Mouse (Mus musculus): ENCODE results near the gene Foxo3.

The Foxo3 gene

DNA sequence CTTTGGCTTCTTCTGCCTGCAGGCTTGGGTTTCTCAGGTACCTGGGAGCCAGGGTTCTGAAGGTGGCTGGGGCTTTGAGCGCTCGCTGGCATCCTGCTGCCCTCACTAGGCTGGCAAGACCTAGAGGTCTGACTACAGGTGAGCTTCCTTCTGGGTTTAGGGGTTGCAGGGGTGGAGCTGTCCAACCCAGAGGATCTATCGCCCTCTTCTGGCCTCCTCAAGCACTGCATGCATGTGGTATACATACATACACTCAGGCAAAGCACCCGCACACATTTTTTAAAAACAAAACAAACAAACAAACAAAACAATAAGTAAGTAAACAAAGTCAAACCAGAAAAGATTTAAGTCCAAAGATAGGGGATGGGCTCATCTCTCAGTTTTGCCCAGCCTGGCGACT is 14.8 kb upstream of the Foxo3 start:
- in situ Hi-C loops (cut with MboI; ENCODE audit: low pct_unique_long_range_greater_than_20kb in 1 of 2, low sequenced_read_pairs in 2 of 2, unreplicated experiment in 1 of 2): loop anchor here (10.0 to 25.0 kb wide), 6 partner anchors 154 to 579 kb away; partner anchors contain the start of genes Ccdc162 (in 1 of the 2), Cep57l1 (in 1 of the 2) and Sesn1 (in 1 of the 2)

DNA sequence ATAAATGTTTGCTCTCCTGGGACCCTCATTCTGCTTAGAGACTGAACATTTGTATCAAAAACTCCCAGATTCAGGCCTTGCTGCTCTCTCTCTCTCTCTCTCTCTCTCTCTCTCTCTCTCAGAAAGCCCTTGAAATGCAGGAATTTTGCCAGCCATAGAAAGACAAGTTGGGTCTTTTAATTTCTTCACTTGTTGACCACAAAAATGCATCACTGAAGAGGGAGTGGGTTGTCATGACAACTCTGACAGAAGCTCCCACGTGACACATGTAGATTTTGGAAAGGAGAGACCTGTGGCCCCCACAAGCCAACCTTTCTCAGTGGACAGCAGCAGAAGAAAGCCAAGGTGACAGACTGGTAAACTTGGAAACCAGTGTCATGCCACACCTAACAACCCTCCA is 11.1 kb upstream of the Foxo3 start:
- in situ Hi-C loops (cut with MboI; ENCODE audit: low pct_unique_long_range_greater_than_20kb in 1 of 2, low sequenced_read_pairs in 2 of 2, unreplicated experiment in 1 of 2): loop anchor here (25.0 kb wide), 3 partner anchors 150 to 575 kb away; partner anchors contain the start of genes Ccdc162 (in 1 of the 2), Cep57l1 (in 1 of the 2) and Sesn1 (in 1 of the 2)

GRCm38 (mm10) chr10:42278307-42278850 is 1.8 kb upstream of the Foxo3 start:
- in situ Hi-C loops (cut with MboI; ENCODE audit: low pct_unique_long_range_greater_than_20kb in 1 of 2, low sequenced_read_pairs in 2 of 2, unreplicated experiment in 1 of 2): loop anchor here (25.0 kb wide), 3 partner anchors 141 to 566 kb away; partner anchors contain the start of genes Ccdc162 (in 1 of the 2), Cep57l1 (in 1 of the 2) and Sesn1 (in 1 of the 2)

DNA sequence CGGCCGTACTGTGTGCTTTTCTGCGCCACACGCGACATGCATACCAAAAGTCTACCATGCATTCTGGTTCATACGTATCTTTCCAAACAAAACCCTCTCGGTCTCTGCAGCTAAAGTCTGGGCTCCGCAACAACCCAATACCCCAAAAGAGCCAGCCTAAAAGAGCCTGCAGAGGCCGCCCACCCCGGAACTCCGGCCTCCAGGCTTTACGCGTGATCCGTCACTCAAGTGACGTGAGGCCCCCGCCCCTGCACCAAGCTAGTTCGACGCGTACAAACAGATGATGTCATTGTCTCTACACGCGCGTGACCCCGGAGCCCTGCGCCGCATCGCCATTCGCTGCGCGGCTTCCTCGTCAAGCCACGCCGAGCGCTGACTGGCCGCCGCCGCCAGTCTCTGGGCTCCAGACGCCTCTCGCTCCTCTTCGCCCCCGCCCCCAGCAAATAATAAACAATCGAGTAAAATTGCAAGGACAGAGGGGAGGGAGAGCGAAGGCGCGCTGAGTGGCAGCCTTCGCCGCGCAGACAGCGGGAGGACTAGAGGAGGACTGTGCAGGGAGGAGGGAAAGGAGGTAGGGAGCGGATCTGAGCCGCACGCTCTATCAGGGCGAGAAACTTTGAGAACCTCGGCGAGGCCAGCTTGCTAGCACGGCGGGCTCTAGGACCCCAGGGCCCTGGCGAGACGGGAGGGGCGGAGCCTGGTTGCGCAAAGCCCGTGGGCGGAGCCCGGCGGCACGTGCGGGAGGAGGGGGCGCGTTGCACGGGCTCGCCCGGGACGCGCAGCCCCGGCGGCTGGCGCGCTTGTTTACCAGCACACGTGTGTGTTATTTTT is 1.1 kb upstream of the Foxo3 start:
- in situ Hi-C loops (cut with MboI; ENCODE audit: low pct_unique_long_range_greater_than_20kb in 1 of 2, low sequenced_read_pairs in 2 of 2, unreplicated experiment in 1 of 2): loop anchor here (25.0 kb wide), 3 partner anchors 140 to 565 kb away; partner anchors contain the start of genes Ccdc162 (in 1 of the 2), Cep57l1 (in 1 of the 2) and Sesn1 (in 1 of the 2)

DNA sequence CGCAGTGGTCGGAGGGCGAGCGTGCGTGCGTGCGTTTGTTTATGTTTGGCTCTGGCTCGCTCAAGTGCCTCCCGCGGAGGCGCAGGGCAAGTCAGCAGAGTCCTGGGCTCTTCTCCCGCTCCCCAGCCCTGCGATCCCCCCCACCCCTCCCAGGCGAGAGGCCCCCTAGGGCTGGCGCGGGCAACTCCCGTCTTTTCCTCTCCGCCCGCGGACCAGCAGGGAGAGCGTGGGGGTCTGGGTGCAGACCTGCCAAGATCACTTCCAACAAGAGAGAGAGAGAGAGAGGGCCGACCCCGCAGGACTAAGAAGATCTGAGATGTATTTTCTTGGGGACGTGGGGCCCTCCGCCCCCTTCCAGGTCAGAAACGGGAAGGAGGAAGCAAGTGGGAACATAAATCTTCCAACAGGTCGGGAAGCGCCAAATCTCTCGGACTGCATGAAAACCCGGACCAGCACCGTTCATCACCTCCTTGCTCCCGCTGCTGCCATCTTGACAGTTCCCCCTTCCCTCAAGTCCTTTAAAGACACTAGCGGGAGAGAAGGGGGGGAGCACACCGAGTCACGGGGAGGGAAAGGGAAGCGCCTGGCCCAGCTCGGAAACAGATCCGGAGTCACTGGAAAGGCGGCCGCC is 569 bp downstream of the Foxo3 start:
- in situ Hi-C loops (cut with MboI; ENCODE audit: low pct_unique_long_range_greater_than_20kb in 1 of 2, low sequenced_read_pairs in 2 of 2, unreplicated experiment in 1 of 2): loop anchor here (25.0 kb wide), 3 partner anchors 139 to 564 kb away; partner anchors contain the start of genes Ccdc162 (in 1 of the 2), Cep57l1 (in 1 of the 2) and Sesn1 (in 1 of the 2)

DNA sequence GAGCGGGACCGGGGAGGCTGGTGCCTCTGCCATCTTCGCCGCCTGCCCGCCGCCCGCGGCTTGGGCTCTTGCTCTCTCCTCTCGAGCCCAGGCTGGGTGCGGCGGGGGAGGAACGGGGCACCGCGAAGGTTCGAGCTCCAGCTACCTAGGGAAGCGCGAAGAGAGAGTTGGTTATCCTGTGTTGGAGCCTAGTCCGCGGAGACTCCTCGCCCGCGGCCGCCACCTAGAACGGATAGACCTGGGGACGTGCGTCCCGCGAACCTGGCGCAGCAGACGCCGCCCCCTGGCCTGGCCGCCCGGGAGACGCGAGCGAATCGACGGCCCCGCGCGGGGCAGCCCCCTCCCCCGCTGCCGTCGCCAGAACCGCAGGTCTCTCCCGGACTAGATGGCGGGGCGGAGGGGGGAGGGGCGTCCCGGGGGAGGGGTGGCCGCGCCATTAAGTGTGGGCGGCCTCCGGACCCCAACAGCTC is 1.1 kb downstream of the Foxo3 start:
- in situ Hi-C loops (cut with MboI; ENCODE audit: low pct_unique_long_range_greater_than_20kb in 1 of 2, low sequenced_read_pairs in 2 of 2, unreplicated experiment in 1 of 2): loop anchor here (25.0 kb wide), 3 partner anchors 138 to 563 kb away; partner anchors contain the start of genes Ccdc162 (in 1 of the 2), Cep57l1 (in 1 of the 2) and Sesn1 (in 1 of the 2)

- in situ Hi-C loops (cut with MboI; ENCODE audit: low pct_unique_long_range_greater_than_20kb in 1 of 2, low sequenced_read_pairs in 2 of 2, unreplicated experiment in 1 of 2): loop anchor here (25.0 kb wide), 3 partner anchors 138 to 563 kb away; partner anchors contain the start of genes Ccdc162 (in 1 of the 2), Cep57l1 (in 1 of the 2) and Sesn1 (in 1 of the 2)
Measured at GRCm38 (mm10) chr10:42274712-42275400, 1.7 kb downstream of the Foxo3 start.

DNA sequence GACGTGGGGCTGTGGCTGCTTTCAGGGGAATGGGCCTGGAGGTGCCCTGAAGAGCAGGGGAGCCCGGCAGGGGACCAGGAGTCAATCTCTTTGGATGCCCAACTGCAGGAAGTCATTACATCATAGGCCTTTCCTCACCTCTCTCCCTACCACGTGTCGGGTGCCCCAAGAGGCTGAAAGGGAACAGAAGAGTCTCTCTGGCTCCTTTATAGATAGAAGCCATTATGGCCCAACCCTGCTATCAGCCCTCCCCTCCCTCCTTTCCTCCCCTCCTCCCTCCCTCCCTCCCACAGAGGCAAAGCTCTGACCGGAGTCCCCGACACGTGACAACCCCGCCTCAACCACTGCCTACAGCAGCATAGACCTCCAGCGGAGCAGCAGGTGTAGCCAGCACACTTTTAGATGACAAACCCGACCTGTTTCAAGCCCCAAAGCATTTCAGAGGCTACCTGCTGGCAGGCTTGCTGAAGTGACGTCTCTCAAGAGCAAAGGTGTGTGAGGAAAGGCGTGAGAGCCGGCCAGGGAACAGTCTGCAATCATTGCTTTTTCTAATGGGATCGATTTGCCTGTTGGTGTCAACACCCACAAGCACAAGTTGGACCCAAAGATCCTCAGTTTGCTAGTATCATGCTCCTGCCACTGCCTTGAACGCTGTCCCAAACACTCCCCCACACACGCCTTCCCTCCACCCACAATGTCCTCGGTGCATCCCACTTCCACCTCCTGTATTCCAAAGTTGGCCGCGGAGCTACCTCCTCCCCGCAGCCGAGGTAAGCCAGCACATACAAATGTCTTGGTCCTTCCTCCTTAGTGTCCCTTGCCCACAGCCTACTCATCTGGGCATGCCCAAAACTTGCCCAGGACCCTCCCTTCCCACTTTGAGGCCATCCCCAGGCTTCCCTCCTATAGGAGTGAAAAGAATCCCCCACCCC is 2.5 kb downstream of the Foxo3 start:
- in situ Hi-C loops (cut with MboI; ENCODE audit: low pct_unique_long_range_greater_than_20kb in 1 of 2, low sequenced_read_pairs in 2 of 2, unreplicated experiment in 1 of 2): no loop called here

DNA sequence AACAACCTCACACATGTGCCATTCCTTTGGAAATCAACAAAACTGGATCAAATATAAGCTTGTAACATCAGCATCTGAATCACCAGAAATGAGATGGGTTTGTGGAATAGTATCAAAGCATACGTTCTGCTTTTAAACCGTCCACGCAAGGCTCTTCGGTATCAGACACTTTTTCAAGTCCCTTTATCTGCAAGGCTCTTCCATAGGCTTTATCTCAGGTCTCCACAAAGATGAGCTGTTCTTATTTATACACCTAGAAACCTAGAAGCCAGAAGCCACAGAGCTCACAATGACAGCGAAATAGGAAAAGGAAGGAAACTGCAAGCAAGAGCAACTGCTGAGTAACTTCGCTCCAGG is 3.2 kb downstream of the Foxo3 start:
- in situ Hi-C loops (cut with MboI; ENCODE audit: low pct_unique_long_range_greater_than_20kb in 1 of 2, low sequenced_read_pairs in 2 of 2, unreplicated experiment in 1 of 2): no loop called here

DNA sequence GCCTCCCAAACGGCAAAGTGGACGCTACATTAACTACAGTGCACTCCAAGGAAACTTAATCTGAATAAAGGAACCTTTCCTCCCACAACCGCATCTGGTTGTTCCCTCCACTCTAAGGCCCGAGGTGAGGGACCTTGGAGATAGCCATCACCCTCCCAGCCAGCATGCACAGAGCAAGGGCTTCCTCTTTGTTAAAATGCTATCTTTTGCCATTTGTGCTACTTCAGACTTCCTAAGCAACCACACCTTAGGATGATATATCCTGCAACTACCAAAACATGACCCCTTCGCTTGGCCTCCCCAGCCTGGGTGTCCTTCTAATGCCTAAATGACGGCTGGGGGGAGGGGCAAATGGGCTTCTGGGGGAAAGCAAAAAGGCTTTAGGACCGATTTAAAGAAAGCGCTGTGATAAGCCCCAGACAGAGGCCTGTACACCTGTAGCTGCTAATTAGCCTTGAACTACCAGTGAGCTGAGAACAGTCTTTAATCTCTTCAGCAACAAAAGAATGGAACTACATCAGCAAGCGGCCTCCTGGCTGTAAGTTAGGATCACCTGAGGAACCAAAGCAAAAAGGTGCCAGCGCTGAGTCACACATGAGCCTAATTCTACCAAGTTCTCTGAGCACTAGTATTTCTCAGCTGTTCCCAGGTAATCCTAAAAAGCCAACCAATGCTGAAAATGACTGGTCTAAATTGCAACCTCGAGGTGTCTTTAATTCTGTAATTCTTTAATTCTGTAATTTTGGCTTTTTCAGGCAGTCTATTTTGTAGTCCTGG is 4.9 kb downstream of the Foxo3 start:
- in situ Hi-C loops (cut with MboI; ENCODE audit: low pct_unique_long_range_greater_than_20kb in 1 of 2, low sequenced_read_pairs in 2 of 2, unreplicated experiment in 1 of 2): no loop called here

- in situ Hi-C loops (cut with MboI; ENCODE audit: low pct_unique_long_range_greater_than_20kb in 1 of 2, low sequenced_read_pairs in 2 of 2, unreplicated experiment in 1 of 2): no loop called here
Measured at GRCm38 (mm10) chr10:42270277-42271083, 6.1 kb downstream of the Foxo3 start.

GRCm38 (mm10) chr10:42269281-42270025 is 7.1 kb downstream of the Foxo3 start:
- in situ Hi-C loops (cut with MboI; ENCODE audit: low pct_unique_long_range_greater_than_20kb in 1 of 2, low sequenced_read_pairs in 2 of 2, unreplicated experiment in 1 of 2): no loop called here

DNA sequence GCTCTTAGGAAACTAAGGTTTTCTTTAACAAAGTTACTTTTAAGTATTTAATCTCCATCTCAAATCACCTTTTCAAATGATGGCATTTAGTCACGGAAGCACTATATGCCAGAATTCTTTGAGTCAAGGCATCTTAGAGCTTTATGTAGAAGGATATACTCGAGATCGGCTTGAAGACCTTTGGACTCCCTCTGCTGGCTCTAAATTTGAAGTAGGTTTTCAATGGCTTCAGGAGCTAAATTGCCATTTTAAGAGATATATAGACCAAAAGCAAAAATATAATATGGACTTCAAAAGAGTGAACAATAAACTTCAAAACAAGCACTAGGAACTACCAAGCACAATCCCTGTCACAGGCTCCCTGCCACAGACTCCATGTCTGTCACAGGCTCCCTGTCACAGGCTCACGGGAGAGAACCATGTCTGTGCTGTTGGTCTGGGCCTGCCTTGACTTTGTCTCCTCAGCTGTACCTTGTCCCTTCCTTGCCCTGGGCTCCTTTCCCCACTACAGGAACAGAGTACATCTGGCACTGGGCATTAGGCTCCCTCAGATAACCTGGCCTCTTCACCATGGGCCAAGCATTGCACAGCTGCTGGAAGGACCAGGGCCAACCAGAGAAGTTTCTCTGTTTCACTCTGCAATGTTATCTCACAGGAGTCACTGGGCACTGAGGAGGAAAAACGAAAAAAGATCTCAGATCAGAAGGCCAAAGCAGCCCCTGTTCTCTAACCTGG is 8.6 kb downstream of the Foxo3 start:
- in situ Hi-C loops (cut with MboI; ENCODE audit: low pct_unique_long_range_greater_than_20kb in 1 of 2, low sequenced_read_pairs in 2 of 2, unreplicated experiment in 1 of 2): no loop called here

DNA sequence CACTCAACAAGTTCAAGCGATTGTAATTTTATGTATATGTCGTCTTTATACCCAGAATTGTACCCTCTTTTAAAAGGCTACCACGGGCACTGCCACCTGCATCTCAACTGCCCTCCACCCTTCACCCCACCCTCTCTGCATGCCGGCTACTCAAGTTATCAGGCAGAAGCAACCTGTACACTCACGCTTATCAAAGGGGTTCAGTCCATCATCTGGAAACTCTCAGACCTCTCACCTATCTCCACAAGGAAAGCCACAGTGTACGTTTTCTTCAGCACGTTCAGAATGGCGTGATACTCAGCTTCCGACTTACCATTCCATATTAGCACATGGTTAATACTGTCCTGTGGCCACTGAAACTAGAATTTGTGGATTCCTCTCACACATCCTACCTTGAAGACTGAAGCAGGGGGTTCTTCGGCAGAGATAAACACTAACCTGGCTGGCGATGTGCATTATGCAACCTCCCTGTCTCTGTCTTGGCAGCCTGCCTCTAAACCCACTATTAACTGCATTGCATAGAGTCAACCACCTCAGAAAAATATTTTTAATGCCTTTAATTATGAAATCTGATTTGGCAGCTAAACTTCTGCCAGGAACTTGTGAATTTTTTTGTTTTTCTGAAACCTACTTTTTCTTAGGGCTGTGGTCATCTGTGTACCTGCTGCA is 11.4 kb downstream of the Foxo3 start:
- in situ Hi-C loops (cut with MboI; ENCODE audit: low pct_unique_long_range_greater_than_20kb in 1 of 2, low sequenced_read_pairs in 2 of 2, unreplicated experiment in 1 of 2): no loop called here
